Mouse (Mus musculus): Measurements from ENCODE around the gene Get4.

Get4 gene

DNA sequence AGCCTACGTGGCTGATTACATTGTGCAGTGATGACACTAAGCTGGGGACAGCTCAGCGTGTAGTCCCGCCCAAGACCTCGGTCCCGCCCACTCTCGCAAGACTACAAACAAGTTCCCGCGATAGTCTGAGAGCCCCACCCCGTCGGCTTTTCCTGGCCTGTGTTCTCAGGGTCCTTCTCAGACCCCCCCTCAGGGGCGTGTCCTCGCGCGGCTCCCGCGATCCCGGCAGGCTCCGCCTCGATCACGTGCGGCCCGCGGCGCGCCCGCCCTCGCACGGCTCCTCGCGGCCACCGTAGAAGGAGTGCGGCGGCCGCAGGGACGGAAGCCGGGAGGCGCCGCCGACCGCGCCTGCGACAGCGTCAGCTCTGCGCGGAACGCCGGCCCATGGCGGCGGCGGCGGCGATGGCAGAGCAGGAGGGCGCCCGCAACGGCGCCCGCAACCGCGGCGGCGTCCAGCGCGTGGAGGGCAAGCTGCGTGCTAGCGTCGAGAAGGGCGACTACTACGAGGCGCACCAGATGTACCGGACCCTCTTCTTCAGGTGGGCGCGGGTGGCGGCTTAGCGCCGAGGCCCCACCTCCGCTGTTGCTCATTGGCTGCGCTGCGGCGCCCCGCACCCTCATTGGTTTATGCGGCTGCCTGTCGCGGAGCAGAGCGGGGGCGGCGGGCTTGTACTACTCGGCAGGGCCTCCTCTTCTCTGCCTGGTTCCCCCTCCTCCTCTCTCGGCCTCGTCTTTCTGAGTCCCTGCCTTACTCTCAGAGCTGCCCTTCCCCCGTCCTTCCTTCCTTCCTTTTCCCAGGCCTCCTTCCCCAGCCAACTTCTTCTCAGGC lies at the start of gene Get4:
Gene Get4, plus strand, starts transcription at position 244 of the 829 bp plus-strand sequence.
- peak; percentile 98 for DNase-seq (ENCODE audit: low read depth, low spot score)

DNA sequence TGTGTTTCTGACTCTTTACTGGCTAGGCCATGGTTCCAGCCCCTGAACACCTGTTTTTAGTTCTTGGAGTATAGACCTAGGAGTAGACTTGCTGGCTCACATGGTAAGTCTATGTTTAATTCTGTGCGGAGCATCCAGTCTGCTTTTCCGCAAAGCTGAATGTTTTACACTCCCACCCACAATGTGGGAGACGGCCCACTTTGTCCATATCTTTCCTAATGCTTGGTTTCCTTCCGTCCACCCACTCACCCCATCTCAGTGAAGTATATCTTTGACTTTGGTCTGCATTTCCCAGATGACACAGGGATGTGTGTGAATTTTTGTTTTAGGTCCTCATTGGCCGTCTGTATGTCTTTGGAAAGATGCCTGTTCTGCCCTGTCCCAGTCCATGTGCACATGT lies 48.8 kb upstream of the Get4 start:
- DNase-seq (ENCODE audit: low read depth, low spot score), result no peak

DNA sequence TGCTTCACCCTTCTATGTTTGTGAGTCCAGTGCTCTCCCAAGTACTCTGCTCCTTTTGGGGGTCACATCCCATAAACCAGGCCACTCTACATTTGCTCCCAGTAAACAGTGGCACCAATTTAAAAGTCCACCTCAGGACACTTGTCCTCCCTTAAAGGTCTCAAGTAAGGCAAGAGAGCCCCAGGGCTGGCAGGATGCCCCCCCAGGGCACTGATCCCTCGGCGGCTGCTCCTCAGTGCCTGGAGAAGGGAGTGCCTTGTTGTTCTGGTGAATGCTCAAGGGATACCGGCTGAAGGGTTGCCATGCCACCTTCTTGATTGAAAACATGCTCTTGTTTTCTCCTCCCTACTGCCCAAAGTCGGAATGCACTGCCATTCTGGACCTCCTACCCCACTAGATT lies 46.0 kb upstream of the Get4 start:
- no peak for DNase-seq (ENCODE audit: low read depth, low spot score)

DNA sequence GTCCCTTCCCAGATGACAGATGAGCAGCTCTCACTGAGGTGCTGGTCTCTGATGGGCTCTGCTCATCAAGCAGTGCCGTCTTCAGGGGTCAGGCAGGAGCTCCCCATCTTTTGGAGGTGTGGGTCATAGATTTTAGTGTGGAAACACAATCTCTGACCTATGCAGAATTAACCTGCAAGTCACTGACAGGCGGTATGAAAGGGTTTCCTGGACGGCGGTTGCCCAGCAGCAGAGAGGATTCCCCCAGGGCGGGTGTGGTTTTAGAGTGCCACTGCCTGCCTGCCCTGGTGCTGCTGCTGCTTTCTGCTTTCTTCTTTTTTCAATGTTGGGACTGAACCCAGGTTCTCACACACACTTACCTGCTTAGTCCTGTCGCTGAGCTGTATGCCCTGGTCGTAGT lies 45.6 kb upstream of the Get4 start:
- no peak for DNase-seq (ENCODE audit: low read depth, low spot score)

DNA sequence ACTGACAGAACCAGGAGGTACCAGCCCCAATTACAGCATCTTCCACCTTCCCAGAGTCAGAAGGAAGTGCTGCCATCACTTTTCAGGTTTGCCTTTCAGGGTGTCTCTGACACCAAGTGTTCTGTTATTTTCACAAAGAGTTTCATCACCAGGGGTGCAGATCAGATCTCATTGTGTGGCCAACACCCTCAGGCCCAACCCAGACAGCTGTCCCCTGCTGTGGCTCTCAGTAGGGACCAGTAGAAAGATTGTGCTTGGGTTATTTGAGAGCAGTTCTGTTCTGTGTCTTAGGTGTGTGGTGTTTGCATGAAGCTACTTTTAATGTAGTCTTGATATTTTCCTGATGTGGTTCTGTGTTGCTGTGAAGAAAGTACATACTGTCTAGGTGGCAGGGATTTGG lies 43.9 kb upstream of the Get4 start:
- DNase-seq (ENCODE audit: low read depth, low spot score), result no peak

DNA sequence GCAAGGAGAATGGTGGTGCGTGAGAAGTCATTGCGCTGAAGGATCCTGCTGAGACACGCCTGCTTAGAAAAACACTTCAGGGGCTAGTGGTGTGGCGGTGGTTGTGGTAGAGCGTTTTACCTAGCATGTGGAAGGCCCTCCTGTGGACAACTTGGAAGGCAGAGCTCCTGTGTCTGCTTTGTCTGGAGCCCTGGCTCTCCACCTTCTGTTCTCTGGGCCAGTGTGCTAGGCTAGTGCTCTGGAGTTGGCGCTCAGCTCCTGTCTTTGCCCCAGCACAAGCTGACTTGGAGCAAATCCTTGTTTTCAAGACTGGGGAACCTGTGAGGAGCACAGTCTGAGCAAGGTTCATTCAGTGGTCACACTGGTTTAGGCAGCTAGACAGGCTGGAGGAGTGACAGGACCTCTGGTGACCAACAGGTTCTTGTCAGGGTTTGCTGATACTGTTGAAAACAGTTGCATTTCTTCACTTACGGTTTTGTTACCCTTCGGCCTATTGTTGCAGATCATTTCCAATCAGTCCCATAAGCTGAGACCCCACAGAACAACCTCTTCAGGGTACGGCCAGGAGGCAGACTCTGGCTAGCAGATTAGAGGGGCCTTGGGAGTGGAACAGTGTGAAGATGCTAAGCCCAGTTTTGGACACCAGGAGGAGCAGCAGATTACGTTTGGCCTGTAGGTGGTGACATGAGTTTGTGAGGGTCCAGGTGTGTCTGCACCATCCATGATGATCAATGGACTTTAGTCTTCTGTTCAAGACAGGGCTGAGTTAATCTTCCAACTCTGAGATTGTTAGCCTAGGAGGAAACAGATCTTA lies 43.0 kb upstream of the Get4 start:
- DNase-seq (ENCODE audit: low read depth, low spot score), result no peak

DNA sequence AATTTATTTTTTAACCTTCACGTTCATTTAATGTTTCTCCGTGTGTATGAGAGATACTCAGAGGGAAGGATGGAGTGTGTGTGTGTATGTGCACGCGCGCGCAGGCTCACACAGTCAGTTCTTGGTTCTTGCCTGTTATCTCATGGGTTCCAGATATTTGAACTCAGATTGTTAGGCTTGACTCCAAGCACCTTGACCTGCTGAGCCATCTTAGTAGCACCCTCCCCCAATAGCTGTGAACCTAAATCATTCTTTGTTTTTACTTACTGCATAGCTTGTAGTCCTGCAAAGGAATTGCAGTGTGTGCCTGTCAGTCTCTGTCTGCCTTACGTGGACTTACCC lies 42.5 kb upstream of the Get4 start:
- DNase-seq (ENCODE audit: low read depth, low spot score), result no peak

DNA sequence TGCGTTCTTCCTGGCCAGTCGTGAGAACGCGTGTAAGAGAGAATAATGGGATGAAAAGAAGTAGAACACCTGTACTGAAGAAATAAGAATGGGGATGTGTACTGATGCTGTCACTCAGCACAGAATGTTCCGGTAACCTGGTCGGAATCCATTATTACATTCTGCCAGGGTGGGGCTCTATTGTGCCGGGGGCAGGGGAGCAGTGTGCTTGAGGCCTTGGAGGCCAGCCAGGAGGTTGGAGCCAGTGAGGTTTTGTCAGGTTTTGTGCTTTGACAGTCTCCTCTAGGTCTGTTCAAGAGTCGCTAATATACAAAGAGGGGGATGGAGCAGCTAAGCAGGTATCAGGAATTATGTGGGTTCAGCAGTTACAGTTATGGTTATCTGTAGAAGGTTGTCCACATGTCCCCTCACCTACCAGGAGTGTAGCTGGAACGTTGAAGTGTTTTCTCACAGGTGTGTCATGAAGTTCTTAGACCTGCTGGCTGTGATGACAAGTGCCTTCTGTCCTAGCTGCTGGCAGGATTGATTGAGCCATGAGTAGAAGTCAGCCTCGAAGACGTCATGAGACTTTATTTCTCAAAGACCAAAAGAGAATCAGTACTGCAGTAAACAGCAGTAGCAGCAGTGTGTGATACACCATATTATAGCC lies 40.3 kb upstream of the Get4 start:
- no peak for DNase-seq (ENCODE audit: low read depth, low spot score)

DNA sequence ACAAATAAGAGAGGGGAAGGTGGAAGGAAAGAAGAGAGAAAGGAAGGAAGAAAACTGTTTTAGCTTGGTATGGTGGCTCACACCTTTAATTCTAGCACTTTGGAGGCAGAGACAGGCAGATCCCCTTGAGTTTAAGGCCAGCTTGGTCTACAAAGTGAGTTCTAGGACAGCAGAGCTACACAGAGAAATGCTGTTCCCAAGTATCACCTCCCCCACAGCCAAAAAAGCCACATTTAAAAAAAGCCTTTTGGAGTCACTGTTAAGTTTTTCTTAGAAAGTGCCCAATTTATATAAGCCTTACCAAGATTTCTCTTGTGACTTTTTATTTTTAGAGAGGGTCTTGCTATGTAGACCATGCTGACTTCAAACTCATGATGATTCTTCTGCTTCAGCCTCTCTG lies 37.8 kb upstream of the Get4 start:
- DNase-seq (ENCODE audit: low read depth, low spot score), result no peak

DNA sequence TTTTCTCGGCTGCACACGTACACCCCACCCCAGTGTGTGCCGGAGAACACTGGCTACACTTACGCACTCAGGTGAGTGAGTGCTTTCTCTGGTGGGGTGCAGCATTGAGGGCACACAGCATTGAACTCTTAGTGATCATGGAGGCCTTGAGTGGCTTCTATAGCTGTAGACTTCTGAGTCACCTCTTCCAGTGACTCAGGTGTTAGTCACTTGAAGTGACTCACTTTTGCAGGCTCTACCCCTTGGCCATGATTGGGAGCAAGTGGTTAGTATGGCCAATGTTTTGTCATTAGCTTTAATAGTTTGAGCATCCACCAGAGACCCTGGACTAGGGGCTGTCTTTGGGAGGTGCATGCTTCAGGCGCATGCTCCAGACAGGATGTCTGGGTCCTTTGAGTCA lies 36.9 kb upstream of the Get4 start:
- no peak for DNase-seq (ENCODE audit: low read depth, low spot score)

DNA sequence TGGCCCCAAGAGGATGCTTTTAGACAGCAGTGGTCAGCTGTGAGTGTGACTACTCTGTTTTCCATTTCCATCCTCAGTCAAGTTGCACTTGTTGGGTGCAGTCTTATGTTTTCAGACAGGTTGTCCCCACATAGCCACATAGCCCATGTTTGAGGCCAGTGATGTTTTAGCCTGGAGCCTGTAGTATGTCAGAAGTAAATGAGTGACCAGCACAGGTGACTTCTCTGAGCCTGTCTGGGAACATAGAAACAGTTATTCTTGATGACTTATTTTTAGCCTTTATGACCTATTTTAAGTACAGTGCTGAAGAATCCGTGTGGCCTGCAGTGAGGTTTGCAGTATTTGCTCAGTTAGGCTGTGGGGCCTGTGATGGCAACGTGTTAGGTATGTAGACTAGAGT lies 36.0 kb upstream of the Get4 start:
- no peak for DNase-seq (ENCODE audit: low read depth, low spot score)

DNA sequence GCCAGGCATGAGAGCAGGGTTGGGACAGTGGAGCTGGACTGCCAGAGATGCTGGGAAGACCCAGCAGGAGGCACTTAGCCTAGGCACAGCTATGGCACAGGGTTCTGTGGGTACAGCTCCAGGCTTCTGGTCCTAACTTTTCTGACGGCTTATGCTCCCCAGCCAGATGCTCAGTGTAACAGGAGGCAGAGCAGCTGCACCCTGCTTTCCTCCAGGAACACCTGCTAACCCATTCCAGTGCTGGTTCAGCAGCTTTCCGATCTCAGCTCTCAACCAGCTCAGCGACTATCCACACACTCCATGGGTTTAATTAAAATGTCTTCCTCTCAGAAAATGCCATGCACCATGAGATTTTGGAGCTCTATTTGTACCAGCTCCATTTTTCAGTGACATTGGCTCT lies 35.4 kb upstream of the Get4 start:
- no peak for DNase-seq (ENCODE audit: low read depth, low spot score)

DNA sequence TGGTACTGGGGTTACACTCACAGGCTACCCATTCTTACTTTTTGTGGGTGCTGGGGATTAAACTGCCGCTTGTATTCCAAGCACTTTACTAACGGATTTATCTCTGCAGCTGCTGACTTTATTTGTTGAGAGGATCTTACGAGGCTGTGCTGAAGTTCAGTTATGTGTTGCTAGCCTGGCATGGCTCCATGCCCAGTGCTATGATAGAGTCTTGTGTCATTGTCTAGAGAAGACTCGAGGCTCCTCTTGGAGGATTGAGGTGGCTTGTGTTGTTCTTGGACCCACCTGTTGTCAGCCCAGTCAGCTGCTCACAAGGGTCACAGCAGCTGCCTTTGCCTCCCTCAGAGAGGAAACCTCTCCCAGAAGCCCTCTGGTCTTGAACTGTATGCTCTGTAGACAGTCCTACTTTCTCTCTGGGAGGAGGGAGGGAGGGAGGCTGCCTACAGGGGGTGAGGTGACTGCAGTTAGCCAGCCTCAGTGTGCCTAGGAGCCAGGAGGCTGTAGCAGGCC lies 32.1 kb upstream of the Get4 start:
- no peak for DNase-seq (ENCODE audit: low read depth, low spot score)

DNA sequence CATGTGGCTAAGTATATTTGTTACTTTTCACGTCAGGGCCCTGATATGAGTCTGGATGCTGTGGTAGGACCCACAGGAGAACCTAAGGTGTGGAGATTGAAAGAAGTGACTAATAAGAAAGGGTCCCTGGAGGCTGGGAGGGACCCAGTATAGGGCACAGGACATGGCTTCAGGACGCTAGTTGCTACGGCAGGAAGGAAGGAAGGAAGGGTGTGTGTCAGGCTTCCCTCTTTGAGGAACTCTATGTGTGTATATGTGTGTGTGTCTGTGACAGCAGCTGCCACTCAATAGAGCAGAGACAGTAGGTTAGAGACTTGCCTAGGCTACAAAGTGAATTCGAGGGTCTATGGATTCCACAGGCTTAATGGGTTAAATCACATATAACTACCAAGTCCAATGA lies 31.5 kb upstream of the Get4 start:
- DNase-seq (ENCODE audit: low read depth, low spot score), result no peak

DNA sequence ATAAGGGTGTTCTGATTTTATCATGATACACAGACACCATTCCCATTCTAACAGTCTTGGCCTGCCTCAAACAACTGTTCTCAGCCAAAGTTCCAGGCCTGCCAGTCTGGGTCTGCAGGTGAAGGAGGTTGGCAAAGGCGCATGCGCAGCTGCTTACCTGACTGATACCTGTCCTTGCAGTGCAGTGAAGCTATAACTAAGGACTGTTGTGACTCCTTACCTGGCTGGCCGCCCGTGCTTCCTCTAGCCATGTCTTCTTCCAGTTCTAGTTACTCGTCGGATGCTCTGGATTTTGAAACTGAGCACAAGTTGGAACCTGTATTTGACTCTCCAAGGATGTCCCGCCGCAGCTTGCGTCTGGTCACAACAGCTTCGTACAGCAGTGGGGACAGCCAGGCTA lies 28.8 kb upstream of the Get4 start:
- DNase-seq (ENCODE audit: low read depth, low spot score), result no peak

DNA sequence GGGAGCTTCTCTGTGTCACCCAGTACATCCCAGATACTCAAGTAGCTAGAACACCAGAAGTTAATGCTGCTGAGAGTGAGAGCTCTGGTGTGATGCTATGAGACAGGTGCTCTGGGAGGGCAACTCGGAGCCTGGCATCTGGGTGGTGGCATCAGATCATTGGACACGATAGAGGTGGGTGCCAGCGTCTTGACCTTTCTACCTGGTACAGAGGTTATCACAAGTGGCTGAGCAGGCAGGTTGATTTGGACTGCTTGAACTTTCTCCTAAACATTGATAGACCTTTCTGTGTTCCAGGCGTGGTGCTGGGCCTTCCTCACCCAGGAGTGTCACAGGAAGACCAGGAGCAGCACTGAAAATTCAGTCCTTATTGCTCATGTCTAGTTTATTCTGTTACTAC lies 24.9 kb upstream of the Get4 start:
- no peak for DNase-seq (ENCODE audit: low read depth, low spot score)

DNA sequence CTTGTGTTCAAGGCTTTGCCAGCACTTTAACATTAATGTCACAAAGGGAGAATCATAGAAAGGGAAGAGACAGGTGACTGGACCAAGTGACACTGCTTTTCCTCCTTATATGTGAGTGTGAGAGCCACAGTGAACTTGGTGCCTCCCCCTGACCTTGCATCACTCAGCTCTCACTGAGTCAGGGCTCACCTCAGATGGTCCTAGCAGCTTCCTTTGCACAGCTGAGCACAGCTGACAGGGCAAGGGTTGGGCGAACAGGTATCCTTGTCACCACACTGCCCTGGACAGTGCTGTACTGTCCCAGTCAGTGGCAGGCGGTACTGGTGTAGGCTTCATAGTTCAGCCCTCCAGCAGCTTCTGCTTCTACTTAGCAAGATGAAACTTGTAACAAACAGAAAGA lies 24.5 kb upstream of the Get4 start:
- no peak for DNase-seq (ENCODE audit: low read depth, low spot score)

DNA sequence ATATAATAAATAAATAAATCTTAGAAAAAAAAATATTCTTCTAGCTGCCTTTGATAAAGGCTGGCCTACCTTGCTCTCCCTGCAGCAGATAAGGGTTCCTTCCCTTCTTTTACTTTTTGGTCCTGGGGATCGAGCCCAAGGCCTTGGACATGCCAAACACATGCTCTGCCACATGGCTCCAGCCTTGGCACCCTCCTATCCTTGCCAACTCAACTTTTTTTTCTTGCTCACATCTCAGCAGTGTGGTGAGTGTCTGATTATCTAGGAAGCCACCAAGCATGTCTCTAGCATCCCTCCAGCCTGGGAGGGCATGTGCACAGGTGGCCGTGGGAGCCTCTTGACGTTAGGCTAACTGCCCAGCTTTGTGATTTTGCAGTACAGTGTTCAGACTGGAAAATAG lies 23.8 kb upstream of the Get4 start:
- no peak for DNase-seq (ENCODE audit: low read depth, low spot score)

DNA sequence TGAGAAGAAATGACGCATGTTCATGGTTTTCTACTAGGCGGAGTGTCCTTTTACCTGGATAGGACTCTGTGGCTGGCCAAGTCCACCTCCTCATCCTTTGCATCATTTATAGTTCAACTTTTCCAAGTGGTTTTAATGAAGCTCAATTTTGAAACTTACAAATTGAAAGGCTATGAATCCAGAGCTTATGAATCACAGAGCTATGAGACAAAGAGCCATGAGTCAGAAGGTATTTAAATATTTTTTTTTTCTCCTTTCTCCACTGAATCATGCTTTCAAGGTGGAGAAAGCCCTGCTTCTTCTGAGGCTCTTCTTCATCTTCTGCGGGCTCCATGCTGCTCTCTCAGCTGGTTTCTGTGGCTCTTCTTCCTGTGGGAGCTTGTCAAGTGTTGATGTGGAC lies 22.4 kb upstream of the Get4 start:
- no peak for DNase-seq (ENCODE audit: low read depth, low spot score)

DNA sequence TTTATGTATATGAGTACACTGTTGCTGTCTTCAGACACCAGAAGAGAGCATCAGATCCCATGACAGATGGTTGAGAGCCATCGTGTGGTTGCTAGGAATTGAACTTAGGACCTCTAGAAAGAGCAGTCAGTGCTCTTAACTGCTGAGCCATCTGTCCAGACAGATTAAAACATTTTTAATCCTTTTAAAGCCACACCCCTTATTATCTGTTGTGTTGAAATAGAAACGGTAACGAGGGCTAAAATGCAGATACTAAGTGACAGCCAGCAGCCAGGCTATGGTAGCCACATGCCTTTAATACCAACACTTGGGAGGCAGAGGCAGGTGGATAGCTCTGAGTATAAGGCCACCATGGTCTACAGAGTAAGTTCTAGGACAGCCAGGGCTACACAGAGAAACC lies 20.0 kb upstream of the Get4 start:
- no peak for DNase-seq (ENCODE audit: low read depth, low spot score)

DNA sequence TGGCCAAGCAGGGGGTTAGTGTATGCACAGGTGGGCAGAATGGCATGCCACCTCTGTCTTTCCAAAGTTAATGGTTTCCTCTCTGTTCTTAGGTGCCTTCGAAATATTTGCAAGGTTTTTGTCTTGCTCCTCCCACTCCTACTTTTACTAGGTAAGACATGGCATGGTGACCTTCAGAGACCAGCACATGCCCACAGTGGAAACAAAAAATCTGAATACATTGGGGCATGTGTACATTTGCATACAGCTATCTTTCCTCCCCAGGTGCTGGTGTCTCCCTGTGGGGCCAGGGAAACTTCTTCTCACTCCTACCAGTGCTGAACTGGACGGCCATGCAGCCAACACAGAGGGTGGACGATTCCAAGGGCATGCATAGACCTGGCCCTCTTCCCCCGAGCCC lies 17.7 kb upstream of the Get4 start:
- no peak for DNase-seq (ENCODE audit: low read depth, low spot score)

DNA sequence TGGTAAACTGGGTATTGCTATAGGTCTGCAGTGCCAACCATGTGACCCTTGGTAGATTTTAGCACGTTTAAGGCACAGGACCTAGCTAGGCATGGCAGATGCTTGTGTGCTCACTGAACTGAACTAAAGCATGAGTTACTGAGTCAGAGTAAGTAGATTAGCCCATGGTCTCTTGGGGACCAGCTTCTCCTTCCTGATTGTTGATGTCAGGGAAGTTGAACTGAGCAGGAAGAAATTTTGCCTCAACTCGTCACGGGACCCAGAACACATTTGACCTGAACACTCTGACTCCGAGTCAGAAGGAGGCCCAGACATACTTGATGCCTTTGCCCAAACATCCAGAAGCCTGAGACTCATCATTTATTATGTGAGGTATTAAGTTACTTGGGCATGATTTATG lies 14.7 kb upstream of the Get4 start:
- no peak for DNase-seq (ENCODE audit: low read depth, low spot score)

Data from WW6 (cell line).